Mouse (Mus musculus) right cerebral cortex, postnatal 25 days (tissue): Measurements from ENCODE around the gene Cfp.

ENCODE experiments used
- DNase-seq: peaks from one replicate; pipeline ENCODE4 v3.0.0; 2022

Gene Cfp

GRCm38 (mm10) chrX:20931364-20931763 lies at the start of gene Cfp:
TSS of gene Cfp (minus strand) at chrX:20931555.
- no peak for DNase-seq

GRCm38 (mm10) chrX:20980901-20981300 lies 49.5 kb upstream of the Cfp start:
- no peak for DNase-seq

GRCm38 (mm10) chrX:20961477-20962378 lies 30.4 kb upstream of the Cfp start, which contains the start of gene Uxt:
TSS of gene Uxt (minus strand) at chrX:20962017.
- peak; percentile 84 for DNase-seq

- peak; percentile 79 for DNase-seq
Measured at GRCm38 (mm10) chrX:20950191-20950880, 19.0 kb upstream of the Cfp start, which contains the start of gene Elk1. TSS of gene Elk1 (minus strand) at chrX:20950608.

GRCm38 (mm10) chrX:20946055-20946454 lies 14.7 kb upstream of the Cfp start:
- peak; percentile 47 for DNase-seq

- DNase-seq, result no peak
Measured at GRCm38 (mm10) chrX:20931963-20932362, 608 bp upstream of the Cfp start.

GRCm38 (mm10) chrX:20929859-20930258 lies 1.5 kb downstream of the Cfp start:
- no peak for DNase-seq

GRCm38 (mm10) chrX:20924976-20925375 lies 6.4 kb downstream of the Cfp start:
- DNase-seq, result no peak

GRCm38 (mm10) chrX:20923506-20923905 lies 7.8 kb downstream of the Cfp start:
- DNase-seq, result no peak

GRCm38 (mm10) chrX:20921366-20921765 lies 10.0 kb downstream of the Cfp start:
- DNase-seq, result no peak

- DNase-seq, result peak; percentile 84
Measured at GRCm38 (mm10) chrX:20920844-20921364, 10.5 kb downstream of the Cfp start, which contains the start of gene Syn1. TSS of gene Syn1 (minus strand) at chrX:20921004.

GRCm38 (mm10) chrX:20920249-20920843 lies 11.0 kb downstream of the Cfp start:
- no peak for DNase-seq

GRCm38 (mm10) chrX:20915075-20915474 lies 16.3 kb downstream of the Cfp start:
- DNase-seq, result no peak

- DNase-seq, result no peak
Measured at GRCm38 (mm10) chrX:20913726-20914125, 17.6 kb downstream of the Cfp start.

GRCm38 (mm10) chrX:20910074-20910473 lies 21.3 kb downstream of the Cfp start:
- no peak for DNase-seq
